Comparison of ENCODE assay signal across 7 mouse cellular contexts in genomic region chr7:45129318-45129717, GRCm38 (mm10). TPM values are rescaled to one million over a fixed set of nuclear protein-coding genes. Genes with fewer than 3 reads are reported as not detected.
A peak's percentile ranks its signal among the peaks of the same experiment; 100 is the strongest.
DNase-seq lines count a peak whose midpoint lies in the region; ATAC-seq and TF ChIP-seq lines count a peak whose summit lies in the region.

No protein-coding gene starts in this region.

- peaks cover 29% of the 10 kb centered on the region for H3K79me3 ChIP-seq in C2C12 (ENCODE audit: low read depth)

- H3K27ac ChIP-seq in ES-Bruce4 (ENCODE audit: insufficient read depth, low read length): peak overlapping the region; percentile 48
- H3K27ac ChIP-seq in forebrain, embryonic 11.5 days (ENCODE audit: low read depth, low read length): peak overlapping the region; percentile 90
- H3K27ac ChIP-seq in kidney, embryonic 16.5 days (ENCODE audit: low read length): peak overlapping the region; percentile 94
- H3K27ac ChIP-seq in midbrain, embryonic 11.5 days (ENCODE audit: low read depth, low read length): peak overlapping the region; percentile 83

- H3K27me3 ChIP-seq in C2C12 (ENCODE audit: control insufficient read depth, insufficient read depth, insufficient read length) (no peaks in the 10 kb centered on the region), ES-Bruce4 (ENCODE audit: control insufficient read depth, insufficient read depth, low read length, poor library complexity, severe bottlenecking) (no peaks in the 10 kb centered on the region)
- H3K27me3 ChIP-seq in forebrain, embryonic 11.5 days (ENCODE audit: control insufficient read depth, insufficient read depth, low read length): no peaks in the 10 kb centered on the region
- no peaks in the 10 kb centered on the region for H3K27me3 ChIP-seq in kidney, embryonic 16.5 days (ENCODE audit: insufficient read depth, low read length)
- no peaks in the 10 kb centered on the region for H3K27me3 ChIP-seq in midbrain, embryonic 11.5 days (ENCODE audit: control insufficient read depth, insufficient read depth, low read length)

- H3K4me3 ChIP-seq in C2C12 (ENCODE audit: insufficient read depth, poor library complexity, severe bottlenecking) (peak overlapping the region; percentile 95), ES-Bruce4 (ENCODE audit: low read depth, low read length) (peak overlapping the region; percentile 60)
- peak overlapping the region; percentile 97 for H3K4me3 ChIP-seq in forebrain, embryonic 11.5 days (ENCODE audit: low read depth, low read length)
- H3K4me3 ChIP-seq in kidney, embryonic 16.5 days (ENCODE audit: low read length): peak overlapping the region; percentile 88
- H3K4me3 ChIP-seq in midbrain, embryonic 11.5 days (ENCODE audit: low read depth, low read length): peak overlapping the region; percentile 96

- H3K9me3 ChIP-seq in ES-Bruce4 (replicated peaks; ENCODE audit: control insufficient read depth, insufficient read depth, low read length, poor library complexity, severe bottlenecking): no peaks in the 10 kb centered on the region
- H3K9me3 ChIP-seq in forebrain, embryonic 11.5 days (ENCODE audit: control insufficient read depth, low read length): no peaks in the 10 kb centered on the region
- H3K9me3 ChIP-seq in kidney, embryonic 16.5 days (ENCODE audit: low read length): no peaks in the 10 kb centered on the region
- H3K9me3 ChIP-seq in midbrain, embryonic 11.5 days (ENCODE audit: control insufficient read depth, low read length): no peaks in the 10 kb centered on the region

- 1% methylated on average over 17 of the region's 17 CpGs for WGBS in forebrain, embryonic 11.5 days
- under 1% methylated on average over 17 of the region's 17 CpGs for WGBS in kidney, embryonic 16.5 days
- WGBS in midbrain, embryonic 11.5 days: under 1% methylated on average over 17 of the region's 17 CpGs

- H3ac ChIP-seq in C2C12 (ENCODE audit: control insufficient read depth, insufficient read length, low read depth): peak overlapping the region; percentile 68

- TF ChIP-seq CTCF in C2C12 (IDR thresholded peaks at IDR 0.05; ENCODE audit: control insufficient read depth, insufficient read depth, insufficient read length) (no peak), ES-Bruce4 (IDR thresholded peaks at IDR 0.05; ENCODE audit: low read depth, low read length) (no peak)

- no peak; the same call in 1 of the 2 replicates for ATAC-seq in forebrain, embryonic 11.5 days (replicated peaks; ENCODE audit: low FRiP score)
- ATAC-seq in kidney, embryonic 16.5 days (ENCODE audit: low FRiP score, low TSS enrichment): no peak
- no peak for ATAC-seq in midbrain, embryonic 11.5 days (ENCODE audit: low FRiP score)

- peaks cover 37% of the 10 kb centered on the region for H3K36me3 ChIP-seq in C2C12 (ENCODE audit: control insufficient read depth, insufficient read depth)
- H3K36me3 ChIP-seq in ES-Bruce4 (ENCODE audit: control insufficient read depth, insufficient read depth, low read length, poor library complexity, severe bottlenecking): peaks cover 32% of the 10 kb centered on the region
- H3K36me3 ChIP-seq in forebrain, embryonic 11.5 days (ENCODE audit: control insufficient read depth, insufficient read depth, low read length): peaks cover 9% of the 10 kb centered on the region
- H3K36me3 ChIP-seq in kidney, embryonic 16.5 days (ENCODE audit: insufficient read depth, low read length): peaks cover 31% of the 10 kb centered on the region
- H3K36me3 ChIP-seq in midbrain, embryonic 11.5 days (ENCODE audit: control insufficient read depth, insufficient read depth, low read length): peaks cover 25% of the 10 kb centered on the region

- TF ChIP-seq EP300 in ES-Bruce4 (IDR thresholded peaks at IDR 0.05; ENCODE audit: insufficient read depth, low read depth, low read length): no peak

- H3K9ac ChIP-seq in ES-Bruce4 (ENCODE audit: low read depth, poor library complexity, severe bottlenecking): peak overlapping the region; percentile 70
- H3K9ac ChIP-seq in forebrain, embryonic 11.5 days (ENCODE audit: low read length): peak overlapping the region; percentile 81
- H3K9ac ChIP-seq in kidney, embryonic 16.5 days (replicated peaks; ENCODE audit: low read length): peak overlapping the region; percentile 78
- peak overlapping the region; percentile 83 for H3K9ac ChIP-seq in midbrain, embryonic 11.5 days (ENCODE audit: low read length)

- H3K4me1 ChIP-seq in ES-Bruce4 (ENCODE audit: control insufficient read depth, insufficient read depth, low read length): no peaks in the 10 kb centered on the region
- H3K4me1 ChIP-seq in forebrain, embryonic 11.5 days (replicated peaks; ENCODE audit: control insufficient read depth, insufficient read depth, low read length): peaks cover 22% of the 10 kb centered on the region
- peaks cover 41% of the 10 kb centered on the region for H3K4me1 ChIP-seq in kidney, embryonic 16.5 days (ENCODE audit: insufficient read depth, low read length)
- H3K4me1 ChIP-seq in midbrain, embryonic 11.5 days (ENCODE audit: control insufficient read depth, insufficient read depth, low read length): peaks cover 26% of the 10 kb centered on the region

- TF ChIP-seq POLR2A in ES-Bruce4 (IDR thresholded peaks at IDR 0.05; ENCODE audit: insufficient read depth, low read length): no peak

- H3K79me2 ChIP-seq in C2C12 (ENCODE audit: control insufficient read depth, insufficient read depth): peaks cover 36% of the 10 kb centered on the region

- DNase-seq in forebrain, embryonic 11.5 days (ENCODE audit: low spot score): no peak
- no peak for DNase-seq in midbrain, embryonic 11.5 days (ENCODE audit: low spot score, missing footprints)
- DNase-seq in urinary bladder, postnatal 25 days (ENCODE audit: low spot score): no peak
- no peak for DNase-seq in right cerebral cortex, postnatal 14 days

- H3K4me2 ChIP-seq in forebrain, embryonic 11.5 days (ENCODE audit: low read depth, low read length, severe bottlenecking): peak overlapping the region; percentile 68
- peak overlapping the region; percentile 84 for H3K4me2 ChIP-seq in kidney, embryonic 16.5 days (replicated peaks; ENCODE audit: low read depth, low read length)
- peak overlapping the region; percentile 59 for H3K4me2 ChIP-seq in midbrain, embryonic 11.5 days

TF ChIP-seq in C2C12, 6 proteins besides CTCF, POLR2A, EP300 and RAD21:
- TF ChIP-seq MAX (IDR thresholded peaks at IDR 0.05) (no peak), MYOD1 (IDR thresholded peaks at IDR 0.05; ENCODE audit: control insufficient read depth, insufficient read length, low read depth) (no peak), FOSL1 (IDR thresholded peaks at IDR 0.05; ENCODE audit: insufficient read depth, low read length, poor library complexity, severe bottlenecking) (no peak), USF1 (IDR thresholded peaks at IDR 0.05; ENCODE audit: low read depth) (no peak), CEBPB (IDR thresholded peaks at IDR 0.05; ENCODE audit: low read depth) (peak; percentile 44), MYOG (IDR thresholded peaks at IDR 0.05; ENCODE audit: control insufficient read depth, extremely low read depth, insufficient read length) (no peak)
TF ChIP-seq in C2C12: peak in this region for 1.

RNA-seq across cellular contexts. Expression of gene Rpl13a, which starts 0.8 kb away (rescaled TPM):
- 6,379 TPM for polyA plus RNA-seq in C2C12 (2012; fragmentation: generic; extraction: Trizol)
- polyA plus RNA-seq in ES-Bruce4 (2011; ENCODE audit: insufficient read depth, insufficient read length, low read depth, missing spikeins): 3,729 and 4,020 TPM in 2 replicates
- 1,136 and 1,164 TPM in 2 replicates for polyA plus RNA-seq in forebrain, embryonic 11.5 days (2014; fragmentation: Nextera tagmentation; extraction: Ambion mirVana)
- 1,083 and 1,117 TPM in 2 replicates for polyA plus RNA-seq in kidney, embryonic 16.5 days (2015; fragmentation: Nextera tagmentation; extraction: Ambion mirVana)
- polyA plus RNA-seq in midbrain, embryonic 11.5 days (2014; fragmentation: Nextera tagmentation; extraction: Ambion mirVana): 1,212 and 1,290 TPM in 2 replicates

RNA-seq across cellular contexts. Expression of gene Rps11, which starts 5.1 kb away (rescaled TPM):
- polyA plus RNA-seq in C2C12 (2012; fragmentation: generic; extraction: Trizol): 3,175 TPM
- polyA plus RNA-seq in ES-Bruce4 (2011; ENCODE audit: insufficient read depth, insufficient read length, low read depth, missing spikeins): 2,753 and 2,969 TPM in 2 replicates
- 1,418 and 1,481 TPM in 2 replicates for polyA plus RNA-seq in forebrain, embryonic 11.5 days (2014; fragmentation: Nextera tagmentation; extraction: Ambion mirVana)
- polyA plus RNA-seq in kidney, embryonic 16.5 days (2015; fragmentation: Nextera tagmentation; extraction: Ambion mirVana): 1,363 and 1,408 TPM in 2 replicates
- 1,376 and 1,392 TPM in 2 replicates for polyA plus RNA-seq in midbrain, embryonic 11.5 days (2014; fragmentation: Nextera tagmentation; extraction: Ambion mirVana)

RNA-seq across cellular contexts. Expression of gene Gm45713, which starts 6.7 kb away (rescaled TPM):
- polyA plus RNA-seq in C2C12 (2012; fragmentation: generic; extraction: Trizol) (0.95 TPM), ES-Bruce4 (2011; ENCODE audit: insufficient read depth, insufficient read length, low read depth, missing spikeins) (not detected in 2 replicates)
- 0.45 and 0.55 TPM in 2 replicates for polyA plus RNA-seq in forebrain, embryonic 11.5 days (2014; fragmentation: Nextera tagmentation; extraction: Ambion mirVana)
- 0.18 TPM in 1 of 2 replicates, not detected in the other for polyA plus RNA-seq in kidney, embryonic 16.5 days (2015; fragmentation: Nextera tagmentation; extraction: Ambion mirVana)
- 0.17 and 0.60 TPM in 2 replicates for polyA plus RNA-seq in midbrain, embryonic 11.5 days (2014; fragmentation: Nextera tagmentation; extraction: Ambion mirVana)

RNA-seq across cellular contexts. Expression of gene Flt3l, which starts 6.9 kb away (rescaled TPM):
- polyA plus RNA-seq in C2C12 (2012; fragmentation: generic; extraction: Trizol) (1.6 TPM), ES-Bruce4 (2011; ENCODE audit: insufficient read depth, insufficient read length, low read depth, missing spikeins) (3.0 and 3.7 TPM in 2 replicates)
- 1.2 and 1.8 TPM in 2 replicates for polyA plus RNA-seq in forebrain, embryonic 11.5 days (2014; fragmentation: Nextera tagmentation; extraction: Ambion mirVana)
- 0.95 and 1.9 TPM in 2 replicates for polyA plus RNA-seq in kidney, embryonic 16.5 days (2015; fragmentation: Nextera tagmentation; extraction: Ambion mirVana)
- polyA plus RNA-seq in midbrain, embryonic 11.5 days (2014; fragmentation: Nextera tagmentation; extraction: Ambion mirVana): 0.40 and 0.97 TPM in 2 replicates

RNA-seq across cellular contexts. Expression of gene Pih1d1, which starts 24.8 kb away (rescaled TPM):
- polyA plus RNA-seq in C2C12 (2012; fragmentation: generic; extraction: Trizol) (129 TPM), ES-Bruce4 (2011; ENCODE audit: insufficient read depth, insufficient read length, low read depth, missing spikeins) (38.5 and 43.6 TPM in 2 replicates)
- 95.9 and 110 TPM in 2 replicates for polyA plus RNA-seq in forebrain, embryonic 11.5 days (2014; fragmentation: Nextera tagmentation; extraction: Ambion mirVana)
- polyA plus RNA-seq in kidney, embryonic 16.5 days (2015; fragmentation: Nextera tagmentation; extraction: Ambion mirVana): 109 and 112 TPM in 2 replicates
- 104 and 105 TPM in 2 replicates for polyA plus RNA-seq in midbrain, embryonic 11.5 days (2014; fragmentation: Nextera tagmentation; extraction: Ambion mirVana)
